Mouse (Mus musculus) right cerebral cortex, adult 2 months (tissue): ENCODE data around the gene Slc9a3r1.

Experiments
- DNase-seq, 2 experiments: peaks; one replicate each; pipeline ENCODE4 v3.0.0; 2021 to 2022; ENCODE audit warnings: low spot score in 2 of 2

Slc9a3r1 gene

GRCm38 (mm10) chr11:115224889-115225288 is 61.7 kb downstream of the Slc9a3r1 start:
- no peak for DNase-seq

- DNase-seq, result no peak
Observed at GRCm38 (mm10) chr11:115225301-115225700, 62.2 kb downstream of the Slc9a3r1 start.

- DNase-seq, result no peak
Observed at GRCm38 (mm10) chr11:115226811-115227491, 63.8 kb downstream of the Slc9a3r1 start.

GRCm38 (mm10) chr11:115227640-115228039 is 64.5 kb downstream of the Slc9a3r1 start:
- no peak for DNase-seq

- DNase-seq, result no peak
Observed at GRCm38 (mm10) chr11:115228430-115228829, 65.3 kb downstream of the Slc9a3r1 start.

- DNase-seq, result no peak
Observed at GRCm38 (mm10) chr11:115229021-115229930, 66.1 kb downstream of the Slc9a3r1 start.
